Mouse (Mus musculus) liver, embryonic 16.5 days (tissue): ENCODE data around the gene Gm28308. TPM values are rescaled to one million over a fixed set of nuclear protein-coding genes. Genes with fewer than 3 reads are reported as not detected.

ENCODE experiments used
- ATAC-seq: fragments of 200-750 bp; cut with Nextera tagmentation; 2 replicates; pipeline ENCODE4 v1.8.0; 2017; ENCODE audit warnings: low read depth, mild to moderate bottlenecking, moderate number of reproducible peaks, moderate library complexity
- H3K27ac ChIP-seq: fragments of 300-500 bp; sonication (generic); 2 replicates; pipeline ENCODE4 v1.5.1; 2014; ENCODE audit warnings: mild to moderate bottlenecking, low read length
- H3K27me3 ChIP-seq: fragments of 300-500 bp; sonication (generic); 2 replicates; pipeline ENCODE4 v1.6.1; 2014; ENCODE audit warnings: low read depth, low read length, mixed read lengths; ENCODE audit not compliant: control insufficient read depth, insufficient read depth
- H3K36me3 ChIP-seq: fragments of 300-500 bp; sonication (generic); 2 replicates; pipeline ENCODE4 v1.6.1; 2014; ENCODE audit warnings: mild to moderate bottlenecking; ENCODE audit not compliant: control insufficient read depth, insufficient read depth
- H3K4me1 ChIP-seq: fragments of 300-500 bp; sonication (generic); 2 replicates; pipeline ENCODE4 v1.6.1; 2014; ENCODE audit warnings: low read depth, low read length, mixed read lengths; ENCODE audit not compliant: control insufficient read depth
- H3K4me2 ChIP-seq: fragments of 300-500 bp; sonication (generic); 2 replicates; pipeline ENCODE4 v1.6.1; 2014; ENCODE audit warnings: low read depth, low read length, mixed read lengths
- H3K4me3 ChIP-seq: fragments of 300-500 bp; sonication (generic); 2 replicates; pipeline ENCODE4 v1.5.1; 2014; ENCODE audit warnings: low read depth, mild to moderate bottlenecking, low read length
- H3K9ac ChIP-seq: fragments of 300-500 bp; sonication (generic); 2 replicates; pipeline ENCODE4 v1.6.1; 2014; ENCODE audit warnings: low read depth, low read length
- H3K9me3 ChIP-seq: fragments of 300-500 bp; sonication (generic); replicated peaks from 2 replicates; pipeline ENCODE4 v1.6.1; 2016; ENCODE audit warnings: low read length; ENCODE audit not compliant: control insufficient read depth
- WGBS: fragments of 180-500 bp; shearing (Covaris S2); extraction: QIAGEN DNeasy Blood & Tissue Kit; methylation state at CpG from one replicate; pipeline ENCODE4 v1.1.7; 2014; ENCODE audit not compliant: insufficient replicate concordance; 5-methylcytosine and 5-hydroxymethylcytosine counted together
- microRNA counts: library from miRNA; unstranded; fragments of <30 nt; microRNA quantifications from one replicate; lab custom pipeline; 2016
- microRNA-seq: library from miRNA; unstranded; fragments of <30 nt; microRNA quantifications from one replicate; pipeline ENCODE4, GENCODE M21; 2016
- polyA plus RNA-seq: library from polyadenylated mRNA; unstranded; fragments of >200 nt; fragmentation: Nextera tagmentation; extraction: Ambion mirVana; gene quantifications from 2 replicates; pipeline ENCODE4 v1.2.1, GENCODE M21; 2015

The Gm28308 gene
- polyA plus RNA-seq, 1 experiment from 2014 or later, result not detected

- no peak overlapping the region for H3K4me2 ChIP-seq
- no peak for ATAC-seq
These were observed 94.1 kb downstream of the Gm28308 start for GRCm38 (mm10) chr6:52118903-52119635.

GRCm38 (mm10) chr6:52115899-52116298 lies 97.2 kb downstream of the Gm28308 start:
- Histone ChIP-seq H3K27me3 (no peaks in the 10 kb centered on the region), H3K4me2 (no peak overlapping the region), H3K9ac (no peak overlapping the region), H3K36me3 (no peaks in the 10 kb centered on the region), H3K4me1 (no peaks in the 10 kb centered on the region; the same call in 1 of the 2 replicates), H3K4me3 (no peak overlapping the region), H3K9me3 (no peaks in the 10 kb centered on the region), H3K27ac (no peak overlapping the region)
- WGBS, result 25% methylated on average over 5 of the region's 5 CpGs
- ATAC-seq, result no peak

More at GRCm38 (mm10) chr6:52118903-52119635, 94.1 kb downstream of the Gm28308 start:
- WGBS, result 42% methylated on average over 6 of the region's 6 CpGs
- Histone ChIP-seq H3K36me3 (no peaks in the 10 kb centered on the region), H3K9me3 (no peaks in the 10 kb centered on the region), H3K9ac (no peak overlapping the region), H3K27ac (no peak overlapping the region), H3K4me1 (no peaks in the 10 kb centered on the region; the same call in 1 of the 2 replicates), H3K4me3 (no peak overlapping the region), H3K27me3 (no peaks in the 10 kb centered on the region)

MicroRNAs within 50 kb of the gene (microRNA counts, 519-probe panel; counts per million panel counts)
- 1,006 counts per million, percentile 5 among the panel's probes with 10 or more counts for microRNA mmu-miR-196b (lab: Ali Mortazavi, UCI)

Small RNA genes lying within 50 kb of the gene (microRNA-seq; reads per million reads assigned to microRNA genes)
- 532 reads per million, percentile 71 among the genes with 10 or more reads in this experiment for gene Mir196b

Other genes starting within 250 kb of the Gm28308 start
- 16.1 and 17.9 TPM in 2 replicates for gene Skap2, start 200.8 kb downstream of the Gm28308 start, polyA plus RNA-seq
- 0.20 TPM in 2 replicates for gene Hoxa1, start 55.0 kb downstream of the Gm28308 start, polyA plus RNA-seq
- 0.22 and 0.44 TPM in 2 replicates for gene Hoxa2, start 48.5 kb downstream of the Gm28308 start, polyA plus RNA-seq
- 0.04 and 0.05 TPM in 2 replicates for gene 5730596B20Rik, start 35.8 kb downstream of the Gm28308 start, polyA plus RNA-seq
- 0.07 and 0.13 TPM in 2 replicates for gene Hoxa4, start 21.6 kb downstream of the Gm28308 start, polyA plus RNA-seq
- 0.26 and 0.68 TPM in 2 replicates for gene Hoxa5, start 8.8 kb downstream of the Gm28308 start, polyA plus RNA-seq
- gene Hoxa6, start 4.6 kb downstream of the Gm28308 start, polyA plus RNA-seq, result not detected in 2 replicates
- gene Hoxa3, start within 50 bp of the Gm28308 start, polyA plus RNA-seq, result 0.14 and 0.27 TPM in 2 replicates
- gene Hoxa7, start 8.5 kb upstream of the Gm28308 start, polyA plus RNA-seq, result 0.26 and 0.34 TPM in 2 replicates
- 0.13 and 0.36 TPM in 2 replicates for gene Hoxa9, start 17.8 kb upstream of the Gm28308 start, polyA plus RNA-seq
- 0.05 and 0.09 TPM in 2 replicates for gene Hoxa10, start 27.5 kb upstream of the Gm28308 start, polyA plus RNA-seq
- not detected in 2 replicates for gene Hoxa11, start 32.5 kb upstream of the Gm28308 start, polyA plus RNA-seq
- not detected in 2 replicates for gene Hoxa13, start 47.5 kb upstream of the Gm28308 start, polyA plus RNA-seq
- gene Evx1, start 100.2 kb upstream of the Gm28308 start, polyA plus RNA-seq, result not detected in 2 replicates